Mouse (Mus musculus): ENCODE data around the gene Olfr168.

GRCm38 (mm10) chr16:19522166-19522565, 13.2 kb downstream of the Olfr168 start, which contains the start of gene Olfr167:
- no peak for TF ChIP-seq EP300 (IDR thresholded peaks at IDR 0.05; ENCODE audit: insufficient read depth, low read depth, low read length)
- no peak for TF ChIP-seq CTCF (IDR thresholded peaks at IDR 0.05)
- TF ChIP-seq POLR2A (IDR thresholded peaks at IDR 0.05; ENCODE audit: insufficient read depth, low read depth, low read length) = no peak
